Mouse (Mus musculus) embryo, embryonic 11.5 days (tissue): ENCODE results near the gene Tnnt1.
"Not testable (repeated sequence)": the region's sequence is repeated elsewhere in the genome, so short reads cannot be mapped to it uniquely, and the experiment has no call there.

ENCODE experiments used
- DNase-seq: peaks from one replicate; pipeline ENCODE4 v3.0.0-alpha.2; 2012; ENCODE audit warnings: low read depth, low spot score

The Tnnt1 gene

GRCm38 (mm10) chr7:4516332-4517050 is at the start of gene Tnnt1:
Tnnt1 (minus strand) TSS chr7:4516382.
- no peak for DNase-seq

GRCm38 (mm10) chr7:4562660-4563059 is 46.5 kb upstream of the Tnnt1 start:
- no peak for DNase-seq

- no peak for DNase-seq
These were observed 41.0 kb upstream of the Tnnt1 start for GRCm38 (mm10) chr7:4557167-4557560.

- peak; percentile 79 for DNase-seq
These were observed 40.3 kb upstream of the Tnnt1 start for GRCm38 (mm10) chr7:4556256-4557166.

GRCm38 (mm10) chr7:4547221-4547641 is 31.0 kb upstream of the Tnnt1 start, which contains the start of gene Syt5:
Syt5 (minus strand) TSS chr7:4547541.
- no peak for DNase-seq

- DNase-seq: peak; percentile 69
These were observed 30.5 kb upstream of the Tnnt1 start for GRCm38 (mm10) chr7:4546591-4547131.

- DNase-seq: no peak
These were observed 29.9 kb upstream of the Tnnt1 start for GRCm38 (mm10) chr7:4546050-4546449.

GRCm38 (mm10) chr7:4542013-4542412 is 25.8 kb upstream of the Tnnt1 start:
- DNase-seq: no peak

GRCm38 (mm10) chr7:4541344-4541743 is 25.2 kb upstream of the Tnnt1 start:
- DNase-seq: no peak

GRCm38 (mm10) chr7:4539019-4539418 is 22.8 kb upstream of the Tnnt1 start:
- DNase-seq: no peak

GRCm38 (mm10) chr7:4537181-4537580 is 21.0 kb upstream of the Tnnt1 start:
- DNase-seq: no peak

GRCm38 (mm10) chr7:4536369-4536768 is 20.2 kb upstream of the Tnnt1 start:
- DNase-seq: no peak

GRCm38 (mm10) chr7:4532005-4532729 is 16.0 kb upstream of the Tnnt1 start, which contains the start of gene Dnaaf3:
Dnaaf3 (minus strand) TSS chr7:4532453.
- DNase-seq: peak; percentile 79

GRCm38 (mm10) chr7:4530166-4530565 is 14.0 kb upstream of the Tnnt1 start:
- not testable (repeated sequence) for DNase-seq

- no peak for DNase-seq
These were observed 11.1 kb upstream of the Tnnt1 start for GRCm38 (mm10) chr7:4527302-4527689.

GRCm38 (mm10) chr7:4526341-4527301 is 10.4 kb upstream of the Tnnt1 start:
- peak; percentile 86 for DNase-seq

- not testable (repeated sequence) for DNase-seq
These were observed 8.2 kb upstream of the Tnnt1 start, which contains the start of gene Tnni3 for GRCm38 (mm10) chr7:4524212-4524922. Tnni3 (minus strand) TSS chr7:4524229.

- no peak for DNase-seq
These were observed 7.3 kb upstream of the Tnnt1 start for GRCm38 (mm10) chr7:4523205-4524130.

- no peak for DNase-seq
These were observed 6.1 kb upstream of the Tnnt1 start for GRCm38 (mm10) chr7:4522292-4522691.
